24 mouse cellular contexts compared by ENCODE assay signal in the genomic region with DNA sequence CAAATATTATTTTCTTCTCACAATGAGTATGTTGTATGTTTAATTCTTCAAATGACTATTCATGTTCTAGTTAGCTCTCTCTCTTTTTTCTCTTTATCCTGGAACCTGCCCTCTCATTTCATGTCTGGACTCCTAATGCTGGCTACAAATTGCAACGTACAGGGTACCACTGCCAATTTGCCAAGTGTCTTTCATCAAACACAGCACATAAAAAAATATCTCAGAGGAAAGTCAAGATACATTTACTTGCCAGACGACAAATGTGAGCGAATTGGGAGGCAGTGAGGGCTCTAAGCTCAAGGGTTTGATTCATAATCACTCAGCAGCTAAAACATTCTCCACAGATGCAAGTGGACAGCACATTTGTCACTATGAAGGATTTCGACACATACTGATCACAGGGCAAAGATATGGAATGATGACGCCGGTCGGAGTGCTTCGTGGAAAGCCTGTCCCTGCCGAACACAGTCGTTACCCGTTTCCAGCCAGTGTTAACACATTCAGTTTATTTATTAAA.
DNase-seq lines count a peak whose midpoint lies in the region; ATAC-seq and TF ChIP-seq lines count a peak whose summit lies in the region.
"Had no signal": no experiment of that assay in that cellular context is flagged by ENCODE, and none has a peak within 500 bp of the region (broad histone marks: within the 10 kb centered on the region; RNA-seq: fewer than 3 reads in every experiment).

No protein-coding gene starts in this region.

- DNase-seq in heart, postnatal 10 days = no peak
- DNase-seq in lung, embryonic 14.5 days = peak; percentile 91
- DNase-seq in lung, adult 2 months = no peak
- DNase-seq in lung, postnatal 10 days = peak; percentile 40
- no peak for DNase-seq in thymus, postnatal 25 days
- DNase-seq: adrenal gland, postnatal 36 days; cerebellum, postnatal 10 days; kidney, postnatal 25 days; right cerebral cortex, adult 18-20 months; right cerebral cortex, postnatal 4 days; thymus, adult 18-20 months; thymus, postnatal 4 days had no signal

- H3K36me3 ChIP-seq in heart, embryonic 16.5 days (ENCODE audit: control insufficient read depth, insufficient read depth) = no peaks in the 10 kb centered on the region
- H3K36me3 ChIP-seq in lung, embryonic 14.5 days (ENCODE audit: insufficient read depth) = peaks cover 26% of the 10 kb centered on the region
- peaks cover 3% of the 10 kb centered on the region; the same call in 1 of the 2 replicates for H3K36me3 ChIP-seq in intestine, postnatal 0 days (ENCODE audit: control insufficient read depth, insufficient read depth)
- H3K36me3 ChIP-seq: forebrain, embryonic 15.5 days; liver, embryonic 12.5 days; midbrain, embryonic 15.5 days; neural tube, embryonic 15.5 days; stomach, embryonic 15.5 days had no signal

- H3K27ac ChIP-seq in heart, embryonic 16.5 days (ENCODE audit: low read length) = no peak overlapping the region
- H3K27ac ChIP-seq in lung, embryonic 14.5 days (ENCODE audit: low read depth) = no peak overlapping the region
- no peak overlapping the region for H3K27ac ChIP-seq in intestine, postnatal 0 days (ENCODE audit: low read depth, low read length)
- H3K27ac ChIP-seq: embryonic facial prominence, embryonic 10.5 days; forebrain, embryonic 15.5 days; heart, embryonic 10.5 days; limb, embryonic 13.5 days; liver, embryonic 12.5 days; midbrain, embryonic 15.5 days; neural tube, embryonic 15.5 days; stomach, embryonic 15.5 days had no signal

- no peak overlapping the region for H3K9ac ChIP-seq in heart, embryonic 16.5 days (ENCODE audit: low read length)
- no peak overlapping the region for H3K9ac ChIP-seq in lung, embryonic 14.5 days
- H3K9ac ChIP-seq in intestine, postnatal 0 days (ENCODE audit: low read depth, low read length) = no peak overlapping the region
- H3K9ac ChIP-seq: forebrain, embryonic 15.5 days; limb, embryonic 13.5 days; liver, embryonic 12.5 days; midbrain, embryonic 15.5 days; neural tube, embryonic 15.5 days; stomach, embryonic 15.5 days had no signal

- ATAC-seq in heart, embryonic 16.5 days (replicated peaks; ENCODE audit: extremely low read depth, insufficient read depth, low FRiP score) = no peak
- ATAC-seq in lung, embryonic 14.5 days (ENCODE audit: insufficient read depth) = peak; percentile 88
- ATAC-seq in intestine, postnatal 0 days = no peak
- ATAC-seq: CD4-positive, CD25-positive, alpha-beta regulatory T cell, adult 4 months; forebrain, embryonic 15.5 days; intestine, embryonic 16.5 days; liver, embryonic 12.5 days; midbrain, embryonic 15.5 days had no signal

- H3K4me3 ChIP-seq in heart, embryonic 16.5 days (ENCODE audit: low read length) = no peak overlapping the region
- H3K4me3 ChIP-seq in lung, embryonic 14.5 days (ENCODE audit: low read depth, low read length) = no peak overlapping the region
- H3K4me3 ChIP-seq in lung, adult 2 months (replicated peaks; ENCODE audit: extremely low read depth, low read depth, low read length) = no peak overlapping the region
- no peak overlapping the region for H3K4me3 ChIP-seq in intestine, postnatal 0 days (ENCODE audit: low read depth, low read length)
- H3K4me3 ChIP-seq: embryonic facial prominence, embryonic 10.5 days; forebrain, embryonic 15.5 days; heart, embryonic 10.5 days; limb, embryonic 13.5 days; liver, embryonic 12.5 days; midbrain, embryonic 15.5 days; neural tube, embryonic 15.5 days; stomach, embryonic 15.5 days had no signal

- no peaks in the 10 kb centered on the region for H3K27me3 ChIP-seq in heart, embryonic 16.5 days (ENCODE audit: control insufficient read depth, insufficient read depth, low read length)
- H3K27me3 ChIP-seq in lung, embryonic 14.5 days (ENCODE audit: insufficient read depth, low read length) = no peaks in the 10 kb centered on the region
- no peaks in the 10 kb centered on the region for H3K27me3 ChIP-seq in intestine, postnatal 0 days (replicated peaks; ENCODE audit: control insufficient read depth, insufficient read depth, low read length)
- H3K27me3 ChIP-seq: forebrain, embryonic 15.5 days; limb, embryonic 13.5 days; liver, embryonic 12.5 days; midbrain, embryonic 15.5 days; neural tube, embryonic 15.5 days; stomach, embryonic 15.5 days had no signal

- 0 out of 2 replicates have a peak, but pooled peaks cover 3% of the 10 kb centered on the region for H3K4me1 ChIP-seq in heart, embryonic 16.5 days (ENCODE audit: control insufficient read depth, insufficient read depth, low read length)
- peaks cover 8% of the 10 kb centered on the region; the same call in 1 of the 2 replicates for H3K4me1 ChIP-seq in lung, embryonic 14.5 days (ENCODE audit: insufficient read depth)
- no peaks in the 10 kb centered on the region; the same call in 1 of the 2 replicates for H3K4me1 ChIP-seq in lung, adult 2 months (ENCODE audit: control insufficient read depth, insufficient read depth, low read length)
- no peaks in the 10 kb centered on the region for H3K4me1 ChIP-seq in intestine, postnatal 0 days (replicated peaks; ENCODE audit: control insufficient read depth, insufficient read depth, low read length)
- H3K4me1 ChIP-seq: forebrain, embryonic 15.5 days; heart, embryonic 10.5 days; liver, embryonic 12.5 days; midbrain, embryonic 15.5 days; neural tube, embryonic 15.5 days; stomach, embryonic 15.5 days had no signal

- H3K9me3 ChIP-seq in heart, embryonic 16.5 days (replicated peaks; ENCODE audit: control insufficient read depth, low read length) = no peaks in the 10 kb centered on the region
- H3K9me3 ChIP-seq in lung, embryonic 14.5 days (ENCODE audit: low read depth, low read length) = no peaks in the 10 kb centered on the region
- H3K9me3 ChIP-seq in intestine, postnatal 0 days (ENCODE audit: control insufficient read depth) = no peaks in the 10 kb centered on the region
- H3K9me3 ChIP-seq: embryonic facial prominence, embryonic 10.5 days; forebrain, embryonic 15.5 days; heart, embryonic 10.5 days; limb, embryonic 13.5 days; liver, embryonic 12.5 days; midbrain, embryonic 15.5 days; neural tube, embryonic 15.5 days; stomach, embryonic 15.5 days had no signal

- no peak for TF ChIP-seq CTCF in lung, embryonic 14.5 days (IDR thresholded peaks at IDR 0.05; ENCODE audit: low read depth)
- no peak for TF ChIP-seq CTCF in lung, adult 2 months (IDR thresholded peaks at IDR 0.05; ENCODE audit: insufficient read depth, low read length)
- no peak for TF ChIP-seq CTCF in intestine, postnatal 0 days (IDR thresholded peaks at IDR 0.05; ENCODE audit: low read depth)

- TF ChIP-seq POLR2A in lung, adult 2 months (IDR thresholded peaks at IDR 0.05; ENCODE audit: borderline replicate concordance, extremely low read depth, low read depth, low read length) = no peak

- intact Hi-C loops in heart, postnatal 10 days (cut with DNase I) = no loop called here

- H3K4me2 ChIP-seq in heart, embryonic 16.5 days (ENCODE audit: low read depth, low read length) = peak overlapping the region; percentile 31
- H3K4me2 ChIP-seq in lung, embryonic 14.5 days = no peak overlapping the region
- H3K4me2 ChIP-seq in intestine, postnatal 0 days (replicated peaks; ENCODE audit: low read depth) = no peak overlapping the region
- H3K4me2 ChIP-seq: forebrain, embryonic 15.5 days; limb, embryonic 13.5 days; liver, embryonic 12.5 days; midbrain, embryonic 15.5 days; stomach, embryonic 15.5 days had no signal

- 29% methylated on average over 11 of the region's 11 CpGs for WGBS in heart, embryonic 16.5 days
- WGBS in lung, embryonic 14.5 days = 27% methylated on average over 11 of the region's 11 CpGs
- 65% methylated on average over 11 of the region's 11 CpGs for WGBS in lung, adult 2 months
- WGBS in intestine, postnatal 0 days = 76% methylated on average over 11 of the region's 11 CpGs

Comparison
In these comparisons a context has a peak if more than half of its experiments do, and no peak if none do; other contexts are left out.
1. DNase-seq: peak in lung, embryonic 14.5 days (single experiment) and lung, postnatal 10 days (single experiment); none in heart, postnatal 10 days (0 of 2), lung, adult 2 months (single experiment) and thymus, postnatal 25 days (single experiment).